Mouse (Mus musculus): ENCODE data around the gene Mbtd1.

- TF ChIP-seq POLR2A (IDR thresholded peaks at IDR 0.05; ENCODE audit: low read depth, low read length), result no peak
- TF ChIP-seq CTCF (IDR thresholded peaks at IDR 0.05; ENCODE audit: extremely low read depth, insufficient read depth, insufficient read length, insufficient replicate concordance), result no peak
Measured at GRCm38 (mm10) chr11:93961482-93961881, 75.8 kb downstream of the Mbtd1 start.

All from spleen, adult 2 months (tissue).